Mouse (Mus musculus) myocyte (in vitro differentiated cells): Measurements from ENCODE around the gene Gcn1l1. TPM values are rescaled to one million over a fixed set of nuclear protein-coding genes. Genes with fewer than 3 reads are reported as not detected.

Experiments
- H3K27me3 ChIP-seq: one replicate; pipeline ENCODE4 v1.6.1; 2011; ENCODE audit not compliant: control insufficient read depth, insufficient read depth, insufficient read length
- H3K36me3 ChIP-seq: one replicate; pipeline ENCODE4 v1.6.1; 2011; ENCODE audit not compliant: control insufficient read depth, insufficient read depth
- H3K4me2 ChIP-seq: one replicate; pipeline ENCODE4 v1.6.1; 2011; ENCODE audit warnings: low read depth, control low read depth
- H3K4me3 ChIP-seq: one replicate; pipeline ENCODE4 v1.5.1; 2011; ENCODE audit warnings: mild to moderate bottlenecking, control low read depth, moderate library complexity
- H3K79me2 ChIP-seq: one replicate; pipeline ENCODE4 v1.6.1; 2011; ENCODE audit not compliant: control insufficient read depth, insufficient read depth
- H3ac ChIP-seq: one replicate; pipeline ENCODE4 v1.6.1; 2011; ENCODE audit not compliant: control insufficient read depth, insufficient read length
- CEBPB ChIP-seq: IDR thresholded peaks from 2 replicates; pipeline ENCODE4 v1.6.1; 2011; ENCODE audit warnings: mild to moderate bottlenecking, moderate library complexity; ENCODE audit not compliant: poor library complexity, insufficient read depth, severe bottlenecking
- E2F4 ChIP-seq: IDR thresholded peaks from one replicate; pipeline ENCODE4 v1.6.1; 2011; ENCODE audit warnings: mild to moderate bottlenecking, control low read depth, moderate library complexity; ENCODE audit not compliant: insufficient read depth
- MAX ChIP-seq: IDR thresholded peaks from one replicate; pipeline ENCODE4 v1.6.1; 2011; ENCODE audit warnings: low read depth, mild to moderate bottlenecking, control low read depth
- MYOD1 ChIP-seq, 3 experiments: IDR thresholded peaks; one replicate each; pipeline ENCODE4 v1.6.1; 2011; ENCODE audit warnings: control low read depth in 2 of 3, low read depth in 2 of 3, mild to moderate bottlenecking in 2 of 3, moderate library complexity in 1 of 3; ENCODE audit not compliant: insufficient read length in 2 of 3, control insufficient read depth in 1 of 3
- MYOG ChIP-seq, 3 experiments: IDR thresholded peaks; one replicate each; pipeline ENCODE4 v1.6.1; 2011; ENCODE audit warnings: control low read depth in 2 of 3, low read depth in 2 of 3, mild to moderate bottlenecking in 2 of 3; ENCODE audit not compliant: insufficient read length in 2 of 3, control insufficient read depth in 1 of 3, insufficient read depth in 1 of 3
- POLR2A ChIP-seq: IDR thresholded peaks from one replicate; pipeline ENCODE4 v1.6.1; 2011; ENCODE audit warnings: low read depth, mild to moderate bottlenecking, control low read depth, moderate library complexity; ENCODE audit not compliant: insufficient read length
- POLR2AphosphoS2 ChIP-seq: IDR thresholded peaks from one replicate; pipeline ENCODE4 v1.6.1; 2011; ENCODE audit warnings: low read depth, control low read depth; ENCODE audit not compliant: insufficient read length
- REST ChIP-seq: IDR thresholded peaks from one replicate; pipeline ENCODE4 v1.6.1; 2011; ENCODE audit warnings: mild to moderate bottlenecking, control low read depth, moderate library complexity; ENCODE audit not compliant: insufficient read depth, insufficient read length
- SRF ChIP-seq: IDR thresholded peaks from one replicate; pipeline ENCODE4 v1.6.1; 2011; ENCODE audit warnings: low read depth; ENCODE audit not compliant: control insufficient read depth, insufficient read length
- TCF12 ChIP-seq: IDR thresholded peaks from one replicate; pipeline ENCODE4 v1.6.1; 2011; ENCODE audit warnings: mild to moderate bottlenecking, control low read depth; ENCODE audit not compliant: poor library complexity, insufficient read depth, severe bottlenecking
- TCF3 ChIP-seq: IDR thresholded peaks from one replicate; pipeline ENCODE4 v1.6.1; 2011; ENCODE audit warnings: low read depth, control low read depth; ENCODE audit not compliant: insufficient read length
- USF1 ChIP-seq: IDR thresholded peaks from one replicate; pipeline ENCODE4 v1.6.1; 2011; ENCODE audit warnings: low read depth, mild to moderate bottlenecking, control low read depth, moderate library complexity
- polyA plus RNA-seq: library from polyadenylated mRNA; unstranded; fragments of >200 nt; fragmentation: generic; extraction: Trizol; gene quantifications from one replicate; pipeline ENCODE4 v1.2.1, GENCODE M21; 2012; ENCODE audit warnings: missing spikeins

Gcn1l1 gene
- polyA plus RNA-seq, 1 experiment = 49.4 TPM

- H3K4me2 ChIP-seq = no peak overlapping the region
- TF ChIP-seq REST (no peak), TCF12 (no peak), CEBPB (no peak), MYOD1 (IDR thresholded peaks at IDR 0.05; ENCODE audit: control insufficient read depth in 1 of 3, insufficient read length in 2 of 3, low read depth in 2 of 3) (no peak), E2F4 (no peak)
- H3K27me3 ChIP-seq = no peaks in the 10 kb centered on the region
- H3K79me2 ChIP-seq = no peaks in the 10 kb centered on the region
- no peak overlapping the region for H3ac ChIP-seq
- H3K36me3 ChIP-seq = peaks cover 27% of the 10 kb centered on the region
- no peak overlapping the region for H3K4me3 ChIP-seq
Observed at GRCm38 (mm10) chr5:115591028-115591427, 26.0 kb downstream of the Gcn1l1 start.

DNA sequence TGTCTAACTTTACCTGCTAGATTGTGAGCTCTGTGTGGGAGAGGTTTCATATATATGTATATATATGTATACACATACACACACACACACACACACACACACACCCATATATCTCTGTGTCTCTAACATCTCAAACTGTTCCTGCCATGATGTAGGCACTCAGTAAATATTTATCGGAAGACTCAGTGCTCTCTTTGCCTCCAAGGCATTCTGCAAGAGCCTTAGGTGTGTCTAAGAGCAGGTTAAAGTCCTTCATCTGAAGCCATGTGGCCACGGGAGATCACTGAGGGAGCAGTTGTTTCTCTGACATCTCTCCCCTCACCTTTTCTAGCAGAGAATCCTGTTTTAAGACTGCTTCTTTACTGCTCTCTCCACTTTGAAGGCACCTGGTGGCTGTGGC, 26.5 kb downstream of the Gcn1l1 start:
- no peak overlapping the region for H3ac ChIP-seq
- TF ChIP-seq POLR2AphosphoS2 = no peak
- TF ChIP-seq CEBPB = no peak
- no peak for TF ChIP-seq MYOD1 (IDR thresholded peaks at IDR 0.05; ENCODE audit: control insufficient read depth in 1 of 3, insufficient read length in 2 of 3, low read depth in 2 of 3)
- no peak for TF ChIP-seq POLR2A
- TF ChIP-seq E2F4 = no peak
- TF ChIP-seq TCF12 = no peak
- no peak for TF ChIP-seq USF1
- no peak for TF ChIP-seq MYOG (IDR thresholded peaks at IDR 0.05; ENCODE audit: control insufficient read depth in 1 of 3, insufficient read depth in 1 of 3, insufficient read length in 2 of 3, low read depth in 2 of 3)
- no peak for TF ChIP-seq TCF3
- no peak for TF ChIP-seq SRF
- no peak for TF ChIP-seq MAX
- no peaks in the 10 kb centered on the region for H3K27me3 ChIP-seq
- H3K4me2 ChIP-seq = no peak overlapping the region
- peaks cover 32% of the 10 kb centered on the region for H3K36me3 ChIP-seq
- H3K4me3 ChIP-seq = no peak overlapping the region
- H3K79me2 ChIP-seq = no peaks in the 10 kb centered on the region

GRCm38 (mm10) chr5:115603561-115603960, 38.5 kb downstream of the Gcn1l1 start:
- H3ac ChIP-seq = no peak overlapping the region
- no peak overlapping the region for H3K4me2 ChIP-seq
- TF ChIP-seq TCF3 (no peak), MYOD1 (IDR thresholded peaks at IDR 0.05; ENCODE audit: control insufficient read depth in 1 of 3, insufficient read length in 2 of 3, low read depth in 2 of 3) (no peak), E2F4 (no peak), USF1 (no peak), TCF12 (no peak), MYOG (IDR thresholded peaks at IDR 0.05; ENCODE audit: control insufficient read depth in 1 of 3, insufficient read depth in 1 of 3, insufficient read length in 2 of 3, low read depth in 2 of 3) (no peak)
- H3K36me3 ChIP-seq = peaks cover 19% of the 10 kb centered on the region
- no peak overlapping the region for H3K4me3 ChIP-seq
- no peaks in the 10 kb centered on the region for H3K79me2 ChIP-seq
- no peaks in the 10 kb centered on the region for H3K27me3 ChIP-seq

GRCm38 (mm10) chr5:115611566-115611965, 46.5 kb downstream of the Gcn1l1 start:
- peaks cover 18% of the 10 kb centered on the region for H3K36me3 ChIP-seq
- no peak overlapping the region for H3K4me2 ChIP-seq
- H3ac ChIP-seq = no peak overlapping the region
- H3K4me3 ChIP-seq = no peak overlapping the region
- H3K27me3 ChIP-seq = no peaks in the 10 kb centered on the region
- TF ChIP-seq TCF12 (no peak), MYOD1 (IDR thresholded peaks at IDR 0.05; ENCODE audit: control insufficient read depth in 1 of 3, insufficient read length in 2 of 3, low read depth in 2 of 3) (no peak), POLR2AphosphoS2 (no peak), REST (no peak), MAX (no peak), SRF (no peak), USF1 (no peak), TCF3 (no peak), CEBPB (no peak), E2F4 (no peak), MYOG (IDR thresholded peaks at IDR 0.05; ENCODE audit: control insufficient read depth in 1 of 3, insufficient read depth in 1 of 3, insufficient read length in 2 of 3, low read depth in 2 of 3) (no peak), POLR2A (no peak)
- H3K79me2 ChIP-seq = no peaks in the 10 kb centered on the region

DNA sequence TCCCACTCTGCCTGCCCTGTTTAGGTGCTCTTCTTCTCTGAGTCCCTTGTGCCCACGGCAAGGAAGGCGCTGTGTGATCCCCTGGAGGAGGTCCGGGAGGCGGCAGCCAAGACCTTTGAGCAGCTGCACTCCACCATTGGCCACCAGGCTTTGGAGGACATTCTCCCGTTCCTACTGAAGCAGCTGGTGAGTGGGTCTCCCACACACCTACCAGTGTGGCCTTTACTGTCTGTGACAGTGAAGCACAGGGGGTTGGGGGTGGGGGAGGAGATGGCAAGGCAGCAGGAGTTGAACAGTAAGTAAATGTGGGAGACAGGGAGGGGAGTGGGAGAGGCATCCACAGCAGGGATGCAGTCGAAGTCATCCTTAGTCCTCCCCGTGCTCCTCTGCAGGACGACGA, 48.3 kb downstream of the Gcn1l1 start:
- H3K79me2 ChIP-seq = no peaks in the 10 kb centered on the region
- H3K27me3 ChIP-seq = no peaks in the 10 kb centered on the region
- no peak overlapping the region for H3K4me2 ChIP-seq
- no peak overlapping the region for H3ac ChIP-seq
- H3K4me3 ChIP-seq = no peak overlapping the region
- H3K36me3 ChIP-seq = peaks cover 14% of the 10 kb centered on the region
- TF ChIP-seq E2F4 = no peak
- TF ChIP-seq REST = no peak
- TF ChIP-seq SRF = no peak
- TF ChIP-seq MYOD1 (IDR thresholded peaks at IDR 0.05; ENCODE audit: control insufficient read depth in 1 of 3, insufficient read length in 2 of 3, low read depth in 2 of 3) = no peak
- TF ChIP-seq MAX = no peak
- no peak for TF ChIP-seq CEBPB
- no peak for TF ChIP-seq MYOG (IDR thresholded peaks at IDR 0.05; ENCODE audit: control insufficient read depth in 1 of 3, insufficient read depth in 1 of 3, insufficient read length in 2 of 3, low read depth in 2 of 3)
- TF ChIP-seq USF1 = no peak
- no peak for TF ChIP-seq POLR2AphosphoS2
